Mouse (Mus musculus): Measurements from ENCODE around the gene Hoxc11. TPM values are rescaled to one million over a fixed set of nuclear protein-coding genes. Genes with fewer than 3 reads are reported as not detected.

Hoxc11 gene
- total RNA-seq, 2 experiments from 2014 or later = not detected

DNA sequence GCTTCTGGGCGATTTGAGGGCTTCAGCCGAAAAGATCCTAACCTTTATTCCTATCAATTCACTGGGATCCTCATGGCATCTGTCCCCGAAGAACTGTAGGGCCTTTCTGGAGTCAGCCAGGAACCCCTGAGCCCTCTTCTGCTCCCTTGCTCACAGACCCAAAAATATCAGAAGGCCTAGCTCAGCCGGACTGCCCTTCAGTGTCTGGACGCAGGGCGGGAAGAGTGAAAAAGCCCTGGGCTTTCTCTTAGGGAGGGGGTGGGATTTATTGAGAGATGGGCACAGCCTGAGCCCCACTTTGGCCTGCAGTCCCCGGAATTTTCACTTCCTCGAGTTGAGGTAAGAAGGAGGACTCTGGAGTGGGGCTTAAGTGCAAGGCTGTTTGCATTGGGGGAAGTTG is 9.0 kb downstream of the Hoxc11 start:
- no peak for DNase-seq (ENCODE audit: low spot score)
- intact Hi-C loops (cut with DNase I) = no loop called here

DNA sequence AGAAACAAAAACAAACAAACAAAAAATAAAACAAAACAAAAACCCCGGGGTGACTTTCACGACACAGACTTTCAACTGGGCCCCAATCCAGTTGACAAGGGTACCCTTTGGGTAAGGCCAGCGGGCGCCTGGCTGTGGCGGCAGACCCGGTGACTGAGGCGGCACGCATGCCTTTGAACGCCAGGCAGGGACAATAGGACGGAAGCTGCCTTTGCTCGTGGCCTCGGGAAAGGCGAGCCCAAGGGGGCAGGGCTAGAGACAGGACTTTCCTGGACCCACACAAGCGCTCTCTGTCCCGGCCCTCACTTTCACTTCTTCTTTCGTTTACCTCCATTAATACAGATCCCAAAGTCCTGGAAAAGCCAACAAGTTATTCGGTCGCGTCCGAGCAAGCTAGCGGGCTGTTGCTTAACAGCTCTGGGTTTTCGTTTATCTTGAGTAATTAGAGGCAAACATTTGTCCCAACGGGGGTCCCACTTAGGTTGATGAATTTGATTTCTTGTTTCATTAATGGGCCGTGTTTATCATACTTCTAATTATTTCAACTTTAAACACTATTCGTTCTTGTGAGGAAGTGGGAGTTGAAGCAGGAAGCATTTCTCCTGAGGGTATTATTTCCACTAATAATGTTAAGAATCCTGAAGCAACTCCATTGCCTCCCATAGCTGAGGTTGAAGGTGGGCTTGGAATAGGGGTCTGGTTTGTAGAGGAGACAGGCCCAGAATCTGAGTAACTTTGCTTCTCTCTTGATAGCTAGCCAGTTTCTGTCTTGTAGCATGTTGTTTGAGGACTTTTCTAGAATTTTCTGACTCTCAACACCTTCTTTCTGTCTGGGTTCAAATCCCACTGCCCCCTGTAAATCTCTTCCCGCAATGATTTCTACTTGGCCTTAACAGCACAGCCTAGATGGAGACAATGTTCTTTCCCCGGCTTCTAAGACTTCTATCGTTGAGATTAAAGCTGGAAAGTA is 9.7 kb downstream of the Hoxc11 start:
- intact Hi-C loops (cut with DNase I) = no loop called here
- no peak for DNase-seq (ENCODE audit: low spot score)

DNA sequence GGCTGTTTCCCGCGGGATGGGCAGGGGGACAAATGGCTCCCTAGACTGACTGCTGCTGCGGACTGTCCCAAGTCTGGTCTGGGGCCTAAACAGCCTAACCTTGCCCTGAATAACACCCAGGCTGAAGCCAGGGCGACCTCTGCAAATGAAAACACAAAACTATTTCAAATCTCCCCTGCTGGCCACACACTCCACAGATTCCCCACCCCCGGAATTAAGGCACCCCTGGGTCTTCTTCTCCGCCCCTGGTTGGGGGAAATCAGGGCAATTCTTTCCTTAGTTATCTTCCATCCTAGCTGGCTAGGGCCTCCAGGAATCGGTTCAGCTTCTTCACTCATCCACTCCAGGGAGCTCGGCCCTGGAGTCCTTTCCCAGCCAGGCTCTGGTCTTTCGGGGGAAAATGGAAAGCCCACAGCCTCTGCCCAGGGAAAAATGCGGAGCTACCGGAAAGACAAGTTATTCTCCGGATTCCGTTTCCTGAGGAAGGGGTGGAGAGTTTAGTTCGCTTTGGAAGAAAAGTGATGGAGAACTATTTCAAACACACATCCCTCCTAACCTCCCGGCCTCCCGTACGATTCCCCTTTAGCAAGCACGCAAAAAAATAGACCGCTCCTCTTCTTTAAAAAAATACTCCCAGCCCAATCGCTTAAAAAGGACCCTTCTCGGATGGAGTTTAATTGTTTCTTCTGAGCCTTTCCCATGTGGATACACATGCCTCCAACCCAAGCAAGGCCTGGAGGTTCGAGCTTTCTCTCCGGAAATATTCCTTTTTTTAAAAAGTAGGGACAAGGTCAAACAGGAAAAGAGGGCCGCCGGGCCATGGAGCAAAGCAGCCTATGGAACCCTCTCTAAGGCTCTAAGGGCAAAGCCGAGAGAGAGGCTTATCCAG is 11.0 kb downstream of the Hoxc11 start:
- intact Hi-C loops (cut with DNase I) = no loop called here
- no peak for DNase-seq (ENCODE audit: low spot score)

- no peak for DNase-seq (ENCODE audit: low spot score)
- intact Hi-C loops (cut with DNase I) = no loop called here
Observed at GRCm38 (mm10) chr15:102965892-102966775, 11.9 kb downstream of the Hoxc11 start.

DNA sequence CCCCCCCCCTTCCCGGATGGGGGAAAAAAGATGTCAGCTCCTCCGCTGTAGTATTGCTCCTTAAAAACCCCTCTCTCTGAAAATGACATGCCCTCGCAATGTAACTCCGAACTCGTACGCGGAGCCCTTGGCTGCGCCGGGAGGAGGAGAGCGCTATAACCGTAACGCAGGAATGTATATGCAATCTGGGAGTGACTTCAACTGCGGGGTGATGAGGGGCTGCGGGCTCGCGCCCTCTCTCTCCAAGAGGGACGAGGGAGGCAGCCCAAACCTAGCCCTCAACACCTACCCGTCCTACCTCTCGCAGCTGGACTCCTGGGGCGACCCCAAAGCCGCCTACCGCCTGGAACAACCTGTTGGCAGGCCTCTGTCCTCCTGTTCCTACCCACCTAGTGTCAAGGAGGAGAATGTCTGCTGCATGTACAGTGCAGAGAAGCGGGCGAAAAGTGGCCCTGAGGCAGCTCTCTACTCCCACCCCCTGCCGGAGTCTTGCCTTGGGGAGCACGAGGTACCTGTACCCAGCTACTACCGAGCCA is 12.6 kb downstream of the Hoxc11 start, which contains the start of gene Hoxc10:
Gene Hoxc10, plus strand, starts transcription at position 21 of the 536 bp plus-strand sequence.
- DNase-seq (ENCODE audit: low spot score) = no peak
- intact Hi-C loops (cut with DNase I) = no loop called here

GRCm38 (mm10) chr15:102967312-102967510 is 13.0 kb downstream of the Hoxc11 start, which contains the start of gene Hoxc5:
Gene Hoxc5, plus strand, starts transcription at chr15:102967443.
- DNase-seq (ENCODE audit: low spot score) = no peak
- intact Hi-C loops (cut with DNase I) = no loop called here

- DNase-seq (ENCODE audit: low spot score) = no peak
- intact Hi-C loops (cut with DNase I) = no loop called here
Observed at GRCm38 (mm10) chr15:102967511-102968397, 13.5 kb downstream of the Hoxc11 start.

DNA sequence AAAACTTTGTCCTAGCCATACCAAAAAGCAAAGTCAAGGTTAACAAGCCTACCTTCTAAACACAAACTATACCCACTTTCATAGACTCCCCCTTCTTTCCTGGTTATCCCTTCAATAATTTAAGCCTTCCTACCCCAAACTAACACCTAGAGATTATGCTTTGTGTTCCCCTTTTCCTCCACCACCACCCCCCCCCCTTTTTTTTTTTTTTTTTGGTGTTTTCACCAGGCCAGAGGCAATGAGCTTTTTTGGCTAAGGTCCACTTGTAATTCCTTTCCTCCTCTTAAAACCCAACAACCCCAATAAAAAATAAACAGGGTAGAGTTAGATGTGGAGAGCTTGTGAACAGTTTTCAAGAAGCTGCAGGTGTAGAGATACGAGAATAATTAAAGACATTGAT is 15.1 kb downstream of the Hoxc11 start:
- intact Hi-C loops (cut with DNase I) = no loop called here
- DNase-seq (ENCODE audit: low spot score) = no peak

GRCm38 (mm10) chr15:102970740-102971139 is 16.5 kb downstream of the Hoxc11 start:
- DNase-seq (ENCODE audit: low spot score) = no peak
- intact Hi-C loops (cut with DNase I) = no loop called here

- no peak for DNase-seq (ENCODE audit: low spot score)
- intact Hi-C loops (cut with DNase I) = no loop called here
Observed at GRCm38 (mm10) chr15:102972254-102972653, 18.0 kb downstream of the Hoxc11 start.

- intact Hi-C loops (cut with DNase I) = no loop called here
- no peak for DNase-seq (ENCODE audit: low spot score)
Observed at GRCm38 (mm10) chr15:102972753-102973152, 18.5 kb downstream of the Hoxc11 start.

- intact Hi-C loops (cut with DNase I) = no loop called here
- no peak for DNase-seq (ENCODE audit: low spot score)
Observed at GRCm38 (mm10) chr15:102975034-102975433, 20.8 kb downstream of the Hoxc11 start.

GRCm38 (mm10) chr15:102975688-102976111 is 21.5 kb downstream of the Hoxc11 start:
- DNase-seq (ENCODE audit: low spot score) = no peak
- intact Hi-C loops (cut with DNase I) = no loop called here

- no peak for DNase-seq (ENCODE audit: low spot score)
Observed at GRCm38 (mm10) chr15:102976171-102976570, 21.9 kb downstream of the Hoxc11 start, which contains the start of gene Hoxc9. Gene Hoxc9, plus strand, starts transcription at chr15:102976439.

GRCm38 (mm10) chr15:102976631-102977422 is 22.6 kb downstream of the Hoxc11 start:
- no peak for DNase-seq (ENCODE audit: low spot score)
- intact Hi-C loops (cut with DNase I) = no loop called here

More at GRCm38 (mm10) chr15:102976171-102976570, 21.9 kb downstream of the Hoxc11 start, which contains the start of gene Hoxc9:
- intact Hi-C loops (cut with DNase I) = no loop called here

DNA sequence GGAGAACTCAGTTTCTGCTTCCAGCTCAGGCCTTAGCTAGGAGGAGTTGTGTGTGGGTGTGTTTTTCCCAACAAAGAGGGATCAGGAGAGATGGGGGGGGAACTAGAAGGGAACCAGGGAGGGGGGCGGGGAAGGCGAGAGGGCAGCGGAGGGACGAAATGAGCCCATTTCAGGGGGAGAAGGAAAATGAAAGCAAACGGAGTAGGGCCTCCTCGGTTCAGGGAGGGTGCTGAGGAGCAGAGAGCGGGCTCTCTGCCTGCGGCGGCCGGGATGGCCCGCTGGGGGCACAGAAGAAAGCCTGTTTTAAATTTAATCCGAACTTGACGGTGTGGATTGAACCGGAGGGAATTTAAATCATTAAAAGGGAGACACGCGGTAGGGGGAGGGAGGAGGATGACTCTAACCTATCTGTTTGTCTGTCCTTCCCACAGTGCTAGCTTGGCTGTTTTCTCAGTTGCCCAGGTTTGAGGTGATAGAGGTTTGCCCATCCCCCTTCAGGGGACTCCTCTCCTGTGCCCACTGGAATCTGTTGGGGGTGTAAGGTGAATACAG is 23.3 kb downstream of the Hoxc11 start:
- intact Hi-C loops (cut with DNase I) = no loop called here
- DNase-seq (ENCODE audit: low spot score) = no peak

Measured in heart, postnatal 25 days (tissue).